Mouse (Mus musculus) forebrain, postnatal 0 days (tissue): ENCODE measurements at regions not wholly inside any gene's neighbourhood (a gene's known extent, or its start where the extent isn't known, plus 50 kb on each side); places are given as distances from the start of the nearest gene placed in this dataset.

Experiments used
- ATAC-seq: fragments of 200-750 bp; cut with Nextera tagmentation; 2 replicates; pipeline ENCODE4 v1.8.0; 2017; ENCODE audit warnings: mild to moderate bottlenecking, moderate library complexity
- DNase-seq: peaks from one replicate; pipeline ENCODE4 v3.0.0-alpha.2; 2015
- H3K27ac ChIP-seq: fragments of 300-500 bp; sonication (generic); 2 replicates; pipeline ENCODE4 v1.5.1; 2014; ENCODE audit warnings: low read depth, mild to moderate bottlenecking, antibody characterized with exemption, low read length, moderate library complexity, mixed read lengths
- H3K27me3 ChIP-seq: fragments of 300-500 bp; sonication (generic); 2 replicates; pipeline ENCODE4 v1.6.1; 2014; ENCODE audit warnings: mild to moderate bottlenecking, low read length, mixed read lengths; ENCODE audit not compliant: insufficient read depth
- H3K36me3 ChIP-seq: fragments of 300-500 bp; sonication (generic); 2 replicates; pipeline ENCODE4 v1.6.1; 2014; ENCODE audit warnings: mild to moderate bottlenecking, moderate library complexity; ENCODE audit not compliant: insufficient read depth
- H3K4me1 ChIP-seq: fragments of 300-500 bp; sonication (generic); 2 replicates; pipeline ENCODE4 v1.6.1; 2014; ENCODE audit warnings: antibody characterized with exemption; ENCODE audit not compliant: insufficient read depth
- H3K4me2 ChIP-seq: fragments of 300-500 bp; sonication (generic); 2 replicates; pipeline ENCODE4 v1.6.1; 2014; ENCODE audit warnings: low read depth, mild to moderate bottlenecking, moderate library complexity
- H3K4me3 ChIP-seq: fragments of 300-500 bp; sonication (generic); 2 replicates; pipeline ENCODE4 v1.5.1; 2014; ENCODE audit warnings: low read depth, low read length, mixed read lengths
- H3K9ac ChIP-seq: fragments of 300-500 bp; sonication (generic); 2 replicates; pipeline ENCODE4 v1.6.1; 2014; ENCODE audit warnings: mild to moderate bottlenecking
- H3K9me3 ChIP-seq: fragments of 300-500 bp; sonication (generic); 2 replicates; pipeline ENCODE4 v1.6.1; 2016; ENCODE audit warnings: low read length
- CTCF ChIP-seq: sonication (generic); IDR thresholded peaks from 2 replicates; pipeline ENCODE4 v1.5.1; 2016; ENCODE audit warnings: antibody characterized with exemption, control low read depth, low read depth
- WGBS: fragments of 180-500 bp; shearing (Covaris S2); extraction: QIAGEN DNeasy Blood & Tissue Kit; methylation state at CpG from one replicate; pipeline ENCODE4 v1.1.7; 2014; 5-methylcytosine and 5-hydroxymethylcytosine counted together

DNA sequence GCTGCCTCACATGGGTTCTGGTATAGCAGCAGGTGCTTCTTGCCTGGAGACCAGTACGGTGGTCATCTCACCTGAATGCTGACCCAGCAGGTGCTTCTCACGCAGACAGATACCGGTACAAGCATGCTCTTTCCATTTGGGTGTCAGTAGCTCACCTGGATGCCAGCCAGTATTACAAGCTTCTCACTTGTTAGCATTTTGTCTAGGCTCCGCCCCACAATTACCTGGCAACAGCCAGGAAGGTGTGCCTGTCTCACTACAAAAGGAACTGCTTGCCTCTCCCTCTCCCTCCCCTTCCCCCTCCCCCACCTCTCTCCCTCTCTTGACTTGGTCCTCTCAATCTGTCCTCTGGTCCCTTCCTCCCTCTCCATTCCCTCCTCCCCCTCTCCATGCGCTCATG, 82.8 kb downstream of the Barx1 start:
- DNase-seq (no peak), ATAC-seq (no peak)
- Histone ChIP-seq H3K36me3 (no peaks in the 10 kb centered on the region), H3K27me3 (no peaks in the 10 kb centered on the region; the same call in 1 of the 2 replicates), H3K9ac (no peak overlapping the region), H3K4me3 (no peak overlapping the region), H3K4me2 (no peak overlapping the region), H3K9me3 (no peaks in the 10 kb centered on the region), H3K27ac (no peak overlapping the region), H3K4me1 (no peaks in the 10 kb centered on the region)
- WGBS = 60% methylated on average over 5 of the region's 5 CpGs
- TF ChIP-seq CTCF = no peak

- TF ChIP-seq CTCF = no peak
- ATAC-seq (no peak), DNase-seq (no peak)
- no peaks in the 10 kb centered on the region for H3K36me3 ChIP-seq
- H3K9me3 ChIP-seq = no peaks in the 10 kb centered on the region
- no peak overlapping the region for H3K4me2 ChIP-seq
- no peaks in the 10 kb centered on the region for H3K4me1 ChIP-seq
- no peak overlapping the region for H3K27ac ChIP-seq
- H3K27me3 ChIP-seq = no peaks in the 10 kb centered on the region; the same call in 1 of the 2 replicates
- 45% methylated on average over 7 of the region's 7 CpGs for WGBS
- H3K4me3 ChIP-seq = no peak overlapping the region
- H3K9ac ChIP-seq = no peak overlapping the region
Observed at GRCm38 (mm10) chr13:48746301-48746700, 83.5 kb downstream of the Barx1 start.
